10 mouse cellular contexts compared by ENCODE assay signal in genomic region chrX:106190091-106190490, GRCm38 (mm10). TPM values are rescaled to one million over a fixed set of nuclear protein-coding genes. Genes with fewer than 3 reads are reported as not detected.
DNase-seq lines count a peak whose midpoint lies in the region; ATAC-seq lines count a peak whose summit lies in the region.
"Had no signal": no experiment of that assay in that cellular context is flagged by ENCODE, and none has a peak within 500 bp of the region (broad histone marks: within the 10 kb centered on the region; RNA-seq: fewer than 3 reads in every experiment).

No protein-coding gene starts in this region.

- 41% methylated on average over 4 of the region's 4 CpGs for WGBS in kidney, embryonic 14.5 days
- 38% methylated on average over 4 of the region's 4 CpGs for WGBS in embryonic facial prominence, embryonic 10.5 days
- 42% methylated on average over 4 of the region's 4 CpGs for WGBS in hindbrain, embryonic 16.5 days
- 26% methylated on average over 4 of the region's 4 CpGs for WGBS in midbrain, embryonic 16.5 days

- no peaks in the 10 kb centered on the region for H3K27me3 ChIP-seq in kidney, embryonic 14.5 days (ENCODE audit: control insufficient read depth, insufficient read depth, low read length)
- peaks cover 49% of the 10 kb centered on the region for H3K27me3 ChIP-seq in embryonic facial prominence, embryonic 10.5 days (replicated peaks; ENCODE audit: low read depth, poor library complexity, severe bottlenecking)
- no peaks in the 10 kb centered on the region for H3K27me3 ChIP-seq in hindbrain, embryonic 16.5 days (replicated peaks; ENCODE audit: control insufficient read depth, insufficient read depth, low read length)
- H3K27me3 ChIP-seq in midbrain, embryonic 16.5 days (ENCODE audit: control insufficient read depth, insufficient read depth, low read depth, low read length) = no peaks in the 10 kb centered on the region
- H3K27me3 ChIP-seq: lung, embryonic 15.5 days had no signal

- H3K27ac ChIP-seq in kidney, embryonic 14.5 days (ENCODE audit: low read depth, low read length) = no peak overlapping the region
- H3K27ac ChIP-seq in embryonic facial prominence, embryonic 10.5 days (replicated peaks) = no peak overlapping the region
- H3K27ac ChIP-seq in hindbrain, embryonic 16.5 days (ENCODE audit: low read depth, low read length) = no peak overlapping the region
- no peak overlapping the region for H3K27ac ChIP-seq in midbrain, embryonic 16.5 days (ENCODE audit: low read length)
- H3K27ac ChIP-seq: lung, embryonic 15.5 days had no signal

- no peak for DNase-seq in kidney, adult 8-10 months
- no peak for DNase-seq in embryonic facial prominence, embryonic 10.5 days (ENCODE audit: low spot score)
- no peak for DNase-seq in cerebellum, postnatal 10 days
- no peak for DNase-seq in frontal cortex, adult 2 months (ENCODE audit: extremely low spot score in 1 of 2, low spot score in 1 of 2)
- DNase-seq: cerebellum, postnatal 36 days; right cerebral cortex, postnatal 14 days had no signal

- peaks cover 12% of the 10 kb centered on the region; the same call in 1 of the 2 replicates for H3K36me3 ChIP-seq in kidney, embryonic 14.5 days (ENCODE audit: control insufficient read depth, insufficient read depth, low read length)
- H3K36me3 ChIP-seq in embryonic facial prominence, embryonic 10.5 days (replicated peaks) = peaks cover 43% of the 10 kb centered on the region
- H3K36me3 ChIP-seq in hindbrain, embryonic 16.5 days (ENCODE audit: control insufficient read depth, insufficient read depth, low read length) = no peaks in the 10 kb centered on the region
- H3K36me3 ChIP-seq in midbrain, embryonic 16.5 days (ENCODE audit: control insufficient read depth, insufficient read depth, low read length) = no peaks in the 10 kb centered on the region

- no peaks in the 10 kb centered on the region for H3K9me3 ChIP-seq in kidney, embryonic 14.5 days (ENCODE audit: control insufficient read depth, low read length)
- H3K9me3 ChIP-seq in embryonic facial prominence, embryonic 10.5 days = no peaks in the 10 kb centered on the region
- no peaks in the 10 kb centered on the region for H3K9me3 ChIP-seq in hindbrain, embryonic 16.5 days (ENCODE audit: control insufficient read depth, low read length)
- no peaks in the 10 kb centered on the region for H3K9me3 ChIP-seq in midbrain, embryonic 16.5 days (replicated peaks; ENCODE audit: control insufficient read depth, low read length, poor library complexity, severe bottlenecking)
- H3K9me3 ChIP-seq: lung, embryonic 15.5 days had no signal

- H3K4me1 ChIP-seq in kidney, embryonic 14.5 days (ENCODE audit: control insufficient read depth, insufficient read depth, low read length) = 0 out of 2 replicates have a peak, but pooled peaks cover 8% of the 10 kb centered on the region
- H3K4me1 ChIP-seq in embryonic facial prominence, embryonic 10.5 days = peaks cover 27% of the 10 kb centered on the region
- peaks cover 10% of the 10 kb centered on the region for H3K4me1 ChIP-seq in hindbrain, embryonic 16.5 days (ENCODE audit: control insufficient read depth, insufficient read depth, low read depth, low read length)
- peaks cover 15% of the 10 kb centered on the region for H3K4me1 ChIP-seq in midbrain, embryonic 16.5 days (ENCODE audit: control insufficient read depth, insufficient read depth, low read length)

- no peak for ATAC-seq in kidney, embryonic 14.5 days (ENCODE audit: low FRiP score, low TSS enrichment)
- ATAC-seq in hindbrain, embryonic 16.5 days = no peak
- no peak for ATAC-seq in midbrain, embryonic 16.5 days

- no peak overlapping the region for H3K4me3 ChIP-seq in kidney, embryonic 14.5 days (ENCODE audit: low read length)
- peak overlapping the region; percentile 66 for H3K4me3 ChIP-seq in embryonic facial prominence, embryonic 10.5 days
- no peak overlapping the region for H3K4me3 ChIP-seq in hindbrain, embryonic 16.5 days (ENCODE audit: low read length)
- H3K4me3 ChIP-seq in midbrain, embryonic 16.5 days (ENCODE audit: low read depth, low read length) = no peak overlapping the region

- peak overlapping the region; percentile 51; the same call in 1 of the 2 replicates for H3K4me2 ChIP-seq in kidney, embryonic 14.5 days (replicated peaks; ENCODE audit: low read depth, low read length)
- H3K4me2 ChIP-seq in hindbrain, embryonic 16.5 days (ENCODE audit: low read length) = peak overlapping the region; percentile 68
- H3K4me2 ChIP-seq in midbrain, embryonic 16.5 days (ENCODE audit: low read length) = peak overlapping the region; percentile 23; the same call in 1 of the 2 replicates

- no peak overlapping the region for H3K9ac ChIP-seq in kidney, embryonic 14.5 days (ENCODE audit: low read depth, low read length)
- H3K9ac ChIP-seq in hindbrain, embryonic 16.5 days (ENCODE audit: low read depth, low read length) = no peak overlapping the region
- H3K9ac ChIP-seq in midbrain, embryonic 16.5 days (ENCODE audit: low read depth, low read length) = no peak overlapping the region
- H3K9ac ChIP-seq: lung, embryonic 15.5 days had no signal

RNA-seq across cellular contexts. Expression of gene Pgk1, which starts 3.2 kb away (rescaled TPM):
- polyA plus RNA-seq in kidney, embryonic 14.5 days (2014; fragmentation: Nextera tagmentation; extraction: Ambion mirVana) = 356 and 361 TPM in 2 replicates
- polyA plus RNA-seq in embryonic facial prominence, embryonic 10.5 days (2016; fragmentation: Nextera tagmentation; extraction: Ambion mirVana) = 474 and 527 TPM in 2 replicates
- 297 and 306 TPM in 2 replicates for polyA plus RNA-seq in hindbrain, embryonic 16.5 days (2015; fragmentation: Nextera tagmentation; extraction: Ambion mirVana)
- 252 and 278 TPM in 2 replicates for polyA plus RNA-seq in midbrain, embryonic 16.5 days (2015; fragmentation: Nextera tagmentation; extraction: Ambion mirVana)
- 437 and 488 TPM in 2 replicates for polyA plus RNA-seq in frontal cortex, adult 2 months (2012; rRNA removed)

RNA-seq across cellular contexts. Expression of gene Taf9b, which starts 30.9 kb away (rescaled TPM):
- 11.9 and 12.1 TPM in 2 replicates for polyA plus RNA-seq in kidney, embryonic 14.5 days (2014; fragmentation: Nextera tagmentation; extraction: Ambion mirVana)
- polyA plus RNA-seq in embryonic facial prominence, embryonic 10.5 days (2016; fragmentation: Nextera tagmentation; extraction: Ambion mirVana) = 8.1 and 8.4 TPM in 2 replicates
- polyA plus RNA-seq in hindbrain, embryonic 16.5 days (2015; fragmentation: Nextera tagmentation; extraction: Ambion mirVana) = 20.9 and 22.0 TPM in 2 replicates
- 19.2 and 20.0 TPM in 2 replicates for polyA plus RNA-seq in midbrain, embryonic 16.5 days (2015; fragmentation: Nextera tagmentation; extraction: Ambion mirVana)
- polyA plus RNA-seq in frontal cortex, adult 2 months (2012; rRNA removed) = 24.4 and 24.9 TPM in 2 replicates

RNA-seq across cellular contexts. Expression of gene Tlr13, which starts 47.1 kb away (rescaled TPM):
- 0.31 and 0.47 TPM in 2 replicates for polyA plus RNA-seq in kidney, embryonic 14.5 days (2014; fragmentation: Nextera tagmentation; extraction: Ambion mirVana)
- polyA plus RNA-seq in embryonic facial prominence, embryonic 10.5 days (2016; fragmentation: Nextera tagmentation; extraction: Ambion mirVana) = 0.04 and 0.10 TPM in 2 replicates
- polyA plus RNA-seq in hindbrain, embryonic 16.5 days (2015; fragmentation: Nextera tagmentation; extraction: Ambion mirVana) = 0.21 and 0.51 TPM in 2 replicates
- polyA plus RNA-seq in midbrain, embryonic 16.5 days (2015; fragmentation: Nextera tagmentation; extraction: Ambion mirVana) = 0.19 and 0.24 TPM in 2 replicates
- 0.78 and 1.3 TPM in 2 replicates for polyA plus RNA-seq in frontal cortex, adult 2 months (2012; rRNA removed)
